Mouse (Mus musculus): ENCODE results near the gene Cgref1.

The Cgref1 gene

GRCm38 (mm10) chr5:30916841-30917240, 28.6 kb downstream of the Cgref1 start:
- DNase-seq (ENCODE audit: low spot score) = no peak

GRCm38 (mm10) chr5:30915974-30916433, 29.4 kb downstream of the Cgref1 start:
- peak; percentile 99 for DNase-seq (ENCODE audit: low spot score)

GRCm38 (mm10) chr5:30915456-30915855, 29.9 kb downstream of the Cgref1 start:
- DNase-seq (ENCODE audit: low spot score) = no peak

- DNase-seq (ENCODE audit: low spot score) = no peak
Observed at GRCm38 (mm10) chr5:30914849-30915248, 30.5 kb downstream of the Cgref1 start.

- peak; percentile 29 for DNase-seq (ENCODE audit: low spot score)
Observed at GRCm38 (mm10) chr5:30914101-30914635, 31.2 kb downstream of the Cgref1 start.

GRCm38 (mm10) chr5:30913060-30913841, 32.1 kb downstream of the Cgref1 start, which contains the start of gene Emilin1:
Emilin1 (plus strand) TSS chr5:30913402.
- peak; percentile 91 for DNase-seq (ENCODE audit: low spot score)

- no peak for DNase-seq (ENCODE audit: low spot score)
Observed at GRCm38 (mm10) chr5:30912156-30912555, 33.2 kb downstream of the Cgref1 start.

- DNase-seq (ENCODE audit: low spot score) = no peak
Observed at GRCm38 (mm10) chr5:30910481-30910880, 34.9 kb downstream of the Cgref1 start.

- DNase-seq (ENCODE audit: low spot score) = no peak
Observed at GRCm38 (mm10) chr5:30909863-30910262, 35.5 kb downstream of the Cgref1 start.

- DNase-seq (ENCODE audit: low spot score) = peak; percentile 49
Observed at GRCm38 (mm10) chr5:30909300-30909659, 36.1 kb downstream of the Cgref1 start.

GRCm38 (mm10) chr5:30908426-30909299, 36.7 kb downstream of the Cgref1 start:
- DNase-seq (ENCODE audit: low spot score) = peak; percentile 50

- peak; percentile 97 for DNase-seq (ENCODE audit: low spot score)
Observed at GRCm38 (mm10) chr5:30907413-30908059, 37.9 kb downstream of the Cgref1 start, which contains the start of gene Ost4. Ost4 (minus strand) TSS chr5:30907788.

GRCm38 (mm10) chr5:30901860-30902259, 43.5 kb downstream of the Cgref1 start:
- DNase-seq (ENCODE audit: low spot score) = no peak

GRCm38 (mm10) chr5:30890375-30890774, 55.0 kb downstream of the Cgref1 start:
- DNase-seq (ENCODE audit: low spot score) = no peak

GRCm38 (mm10) chr5:30889088-30889754, 56.2 kb downstream of the Cgref1 start:
- peak; percentile 80 for DNase-seq (ENCODE audit: low spot score)

- DNase-seq (ENCODE audit: low spot score) = peak; percentile 96
Observed at GRCm38 (mm10) chr5:30888337-30889087, 56.9 kb downstream of the Cgref1 start, which contains the start of gene Agbl5. Agbl5 (plus strand) TSS chr5:30888694.

- DNase-seq (ENCODE audit: low spot score) = peak; percentile 99
Observed at GRCm38 (mm10) chr5:30887858-30888336, 57.5 kb downstream of the Cgref1 start.

- DNase-seq (ENCODE audit: low spot score) = peak; percentile 89
Observed at GRCm38 (mm10) chr5:30887331-30887761, 58.0 kb downstream of the Cgref1 start.

GRCm38 (mm10) chr5:30886731-30887130, 58.7 kb downstream of the Cgref1 start:
- peak; percentile 40 for DNase-seq (ENCODE audit: low spot score)

GRCm38 (mm10) chr5:30886209-30886608, 59.2 kb downstream of the Cgref1 start:
- DNase-seq (ENCODE audit: low spot score) = no peak

Data from embryo, embryonic 10.5 days (tissue).